Mouse (Mus musculus) embryonic facial prominence, embryonic 14.5 days (tissue): ENCODE results near the gene Cpne4. TPM values are rescaled to one million over a fixed set of nuclear protein-coding genes. Genes with fewer than 3 reads are reported as not detected.

ENCODE experiments used
- ATAC-seq: fragments of 200-750 bp; cut with Nextera tagmentation; 2 replicates; pipeline ENCODE4 v1.8.0; 2017; ENCODE audit warnings: low read depth, moderate number of reproducible peaks, moderate TSS enrichment
- DNase-seq: peaks from one replicate; pipeline ENCODE4 v3.0.0-alpha.2; 2015; ENCODE audit warnings: low spot score
- H3K27ac ChIP-seq: fragments of 300-500 bp; sonication (generic); replicated peaks from 2 replicates; pipeline ENCODE4 v1.5.1; 2014; ENCODE audit warnings: low read depth, mild to moderate bottlenecking, low read length, moderate library complexity
- H3K27me3 ChIP-seq: fragments of 300-500 bp; sonication (generic); replicated peaks from 2 replicates; pipeline ENCODE4 v1.6.1; 2014; ENCODE audit warnings: low read length; ENCODE audit not compliant: control insufficient read depth, insufficient read depth
- H3K36me3 ChIP-seq: fragments of 300-500 bp; sonication (generic); 2 replicates; pipeline ENCODE4 v1.6.1; 2014; ENCODE audit warnings: low read length, mixed read lengths; ENCODE audit not compliant: control insufficient read depth, insufficient read depth
- H3K4me1 ChIP-seq: fragments of 300-500 bp; sonication (generic); 2 replicates; pipeline ENCODE4 v1.6.1; 2014; ENCODE audit warnings: antibody characterized with exemption, low read length; ENCODE audit not compliant: control insufficient read depth, insufficient read depth
- H3K4me2 ChIP-seq: fragments of 300-500 bp; sonication (generic); 2 replicates; pipeline ENCODE4 v1.6.1; 2014; ENCODE audit warnings: low read depth, mild to moderate bottlenecking, low read length, moderate library complexity, mixed read lengths
- H3K4me3 ChIP-seq: fragments of 300-500 bp; sonication (generic); 2 replicates; pipeline ENCODE4 v1.5.1; 2014; ENCODE audit warnings: low read depth, mild to moderate bottlenecking, low read length
- H3K9ac ChIP-seq: fragments of 300-500 bp; sonication (generic); 2 replicates; pipeline ENCODE4 v1.6.1; 2014; ENCODE audit warnings: low read depth, mild to moderate bottlenecking, low read length, moderate library complexity, mixed read lengths
- H3K9me3 ChIP-seq: fragments of 300-500 bp; sonication (generic); 2 replicates; pipeline ENCODE4 v1.6.1; 2016; ENCODE audit warnings: low read length; ENCODE audit not compliant: control insufficient read depth
- WGBS: fragments of 180-500 bp; shearing (Covaris S2); extraction: QIAGEN DNeasy Blood & Tissue Kit; methylation state at CpG from one replicate; pipeline ENCODE4 v1.1.7; 2014; 5-methylcytosine and 5-hydroxymethylcytosine counted together
- polyA plus RNA-seq: library from polyadenylated mRNA; unstranded; fragments of >200 nt; fragmentation: Nextera tagmentation; extraction: Ambion mirVana; gene quantifications from 2 replicates; pipeline ENCODE4 v1.2.1, GENCODE M21; 2014

The Cpne4 gene
- polyA plus RNA-seq, 1 experiment from 2014 or later: 2.4 TPM

DNA sequence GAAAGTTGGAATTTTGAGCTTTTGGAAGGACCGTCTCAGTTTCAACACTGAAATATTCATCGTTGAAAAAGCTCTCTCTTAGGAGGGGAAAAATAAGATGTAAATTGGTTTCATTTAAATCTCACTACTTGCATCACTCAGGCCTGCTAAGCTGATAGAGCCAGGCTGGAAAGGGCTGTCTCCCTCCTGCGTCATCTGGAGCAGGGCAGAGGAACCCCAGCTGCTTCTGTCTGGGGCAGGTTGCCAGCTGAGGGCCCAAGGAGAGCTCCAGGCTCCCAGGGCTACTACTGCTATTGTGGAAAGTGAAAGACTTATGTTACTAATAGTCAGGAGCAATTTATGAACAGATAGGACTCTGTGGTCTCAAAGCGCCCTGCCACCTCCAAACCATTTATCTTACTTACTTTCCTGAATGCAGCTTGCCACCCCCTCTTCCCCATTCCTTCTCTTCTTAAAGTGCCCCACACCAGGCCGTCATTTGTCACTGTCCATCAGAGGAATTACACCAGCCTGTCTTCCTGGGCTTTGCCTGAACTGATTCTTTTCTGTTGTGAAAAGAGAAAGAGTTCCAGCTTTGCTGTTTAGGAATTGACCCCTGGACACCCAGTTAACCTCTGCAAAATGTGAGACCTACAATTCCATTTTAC, 99.4 kb downstream of the Cpne4 start:
- WGBS: 60% methylated on average over 5 of the region's 5 CpGs
- Histone ChIP-seq H3K4me1 (no peaks in the 10 kb centered on the region), H3K27ac (no peak overlapping the region), H3K27me3 (no peaks in the 10 kb centered on the region), H3K4me3 (no peak overlapping the region), H3K9me3 (no peaks in the 10 kb centered on the region), H3K4me2 (no peak overlapping the region), H3K9ac (no peak overlapping the region), H3K36me3 (no peaks in the 10 kb centered on the region)
- no peak for ATAC-seq
- peak; percentile 44 for DNase-seq

DNA sequence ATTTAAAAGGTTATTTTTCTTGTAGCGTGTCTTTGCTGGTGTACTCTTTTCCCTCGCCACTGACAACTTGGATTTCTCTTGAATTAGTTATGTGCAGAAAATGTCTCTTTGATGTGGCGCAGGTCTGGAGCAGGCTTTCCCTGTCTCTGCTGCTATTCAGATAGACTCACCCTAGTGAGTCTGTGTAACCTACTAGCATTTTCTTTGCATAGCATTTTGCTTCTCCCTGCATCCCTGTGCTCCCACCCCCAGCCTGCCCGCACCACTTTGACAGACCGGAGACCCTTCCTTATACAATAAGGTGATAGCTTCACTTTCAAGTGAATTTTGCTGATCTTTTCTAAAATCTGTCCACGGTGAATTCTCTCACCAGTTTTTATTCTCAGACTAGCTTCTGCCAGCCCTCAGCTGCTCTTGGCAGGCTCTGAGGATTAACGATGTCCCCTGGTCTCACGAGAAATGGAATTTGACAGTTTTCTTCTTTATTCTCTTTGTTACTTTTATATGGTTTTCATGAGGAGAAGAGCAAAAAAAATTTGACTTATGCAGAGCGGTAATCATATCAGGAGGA, 105.7 kb downstream of the Cpne4 start:
- ATAC-seq (no peak), DNase-seq (no peak)
- no peaks in the 10 kb centered on the region for H3K4me1 ChIP-seq
- no peak overlapping the region for H3K4me3 ChIP-seq
- H3K9me3 ChIP-seq: no peaks in the 10 kb centered on the region
- 70% methylated on average over 9 of the region's 9 CpGs for WGBS
- no peaks in the 10 kb centered on the region for H3K27me3 ChIP-seq
- H3K9ac ChIP-seq: no peak overlapping the region
- H3K27ac ChIP-seq: no peak overlapping the region
- no peaks in the 10 kb centered on the region for H3K36me3 ChIP-seq
- H3K4me2 ChIP-seq: no peak overlapping the region

DNA sequence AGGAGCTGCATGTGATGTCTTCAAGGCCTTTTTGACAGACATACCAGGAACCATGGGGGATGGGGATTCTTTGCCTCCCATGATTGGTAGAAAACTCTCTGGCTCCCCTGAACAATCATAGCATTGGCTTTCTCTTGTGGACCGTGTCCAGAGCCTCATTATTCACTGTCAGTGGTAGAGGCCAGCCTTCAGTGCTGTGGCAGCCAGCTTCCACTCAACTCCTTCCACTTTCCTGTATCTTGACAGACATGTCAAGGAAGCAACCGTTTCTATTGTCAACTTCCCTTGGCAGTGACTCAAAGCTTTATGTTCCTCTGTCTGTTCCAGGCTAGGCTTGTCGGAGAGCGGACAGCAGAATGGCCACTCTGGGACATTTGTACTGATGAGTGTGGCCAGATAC, 112.7 kb downstream of the Cpne4 start:
- Histone ChIP-seq H3K36me3 (no peaks in the 10 kb centered on the region), H3K27ac (no peak overlapping the region), H3K4me3 (no peak overlapping the region), H3K4me1 (no peaks in the 10 kb centered on the region), H3K9ac (no peak overlapping the region), H3K9me3 (no peaks in the 10 kb centered on the region), H3K27me3 (no peaks in the 10 kb centered on the region), H3K4me2 (no peak overlapping the region)
- 67% methylated on average over 4 of the region's 4 CpGs for WGBS
- ATAC-seq: no peak
- DNase-seq: no peak

DNA sequence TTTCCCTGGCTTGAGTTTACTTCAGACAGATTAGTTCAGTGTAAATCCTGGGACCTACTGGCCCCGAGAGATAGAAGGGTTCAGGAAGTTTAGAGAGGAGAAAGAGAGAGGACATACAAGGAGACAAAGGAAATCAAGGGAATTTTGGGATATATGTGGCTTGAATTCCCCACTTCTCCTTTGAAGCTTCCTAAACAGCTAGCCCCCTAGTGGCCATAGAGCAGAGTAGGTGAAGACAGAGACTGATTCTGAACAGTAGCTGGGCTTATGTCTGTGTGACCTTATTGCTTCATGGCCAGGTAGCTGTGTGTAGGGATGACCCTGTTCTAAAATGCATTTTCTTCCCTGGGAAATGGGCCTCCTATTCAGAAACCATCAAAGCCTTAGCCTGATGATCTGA, 129.6 kb downstream of the Cpne4 start:
- no peak overlapping the region for H3K9ac ChIP-seq
- ATAC-seq: no peak
- no peak overlapping the region for H3K4me2 ChIP-seq
- H3K4me3 ChIP-seq: no peak overlapping the region
- peak; percentile 61 for DNase-seq
- no peaks in the 10 kb centered on the region for H3K36me3 ChIP-seq
- no peaks in the 10 kb centered on the region for H3K9me3 ChIP-seq
- H3K4me1 ChIP-seq: no peaks in the 10 kb centered on the region
- no peak overlapping the region for H3K27ac ChIP-seq
- H3K27me3 ChIP-seq: no peaks in the 10 kb centered on the region
- 63% methylated on average over 1 of the region's 1 CpGs for WGBS

DNA sequence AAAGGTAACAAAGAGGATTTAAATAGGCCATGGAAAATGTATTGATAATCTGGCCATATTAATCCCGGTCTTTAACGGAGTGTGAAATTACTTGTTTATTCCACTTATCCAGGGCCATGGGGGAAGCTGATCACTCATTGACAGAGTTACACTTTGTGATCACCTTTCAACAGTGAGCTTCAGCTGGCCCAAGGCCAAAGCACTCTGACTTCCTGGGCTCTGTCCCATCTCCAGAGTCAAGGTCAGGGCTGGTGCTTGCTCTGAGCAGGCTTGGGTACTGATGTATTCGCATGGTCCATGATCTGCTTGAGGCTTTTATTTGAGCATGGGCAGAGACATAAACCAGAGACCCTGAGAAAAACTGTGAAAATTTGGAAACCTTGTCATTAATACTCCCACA, 131.5 kb downstream of the Cpne4 start:
- Histone ChIP-seq H3K36me3 (no peaks in the 10 kb centered on the region), H3K27ac (no peak overlapping the region), H3K27me3 (no peaks in the 10 kb centered on the region), H3K4me2 (no peak overlapping the region), H3K9ac (no peak overlapping the region), H3K9me3 (no peaks in the 10 kb centered on the region), H3K4me3 (no peak overlapping the region), H3K4me1 (no peaks in the 10 kb centered on the region)
- WGBS: 94% methylated on average over 3 of the region's 3 CpGs
- ATAC-seq (no peak), DNase-seq (no peak)

DNA sequence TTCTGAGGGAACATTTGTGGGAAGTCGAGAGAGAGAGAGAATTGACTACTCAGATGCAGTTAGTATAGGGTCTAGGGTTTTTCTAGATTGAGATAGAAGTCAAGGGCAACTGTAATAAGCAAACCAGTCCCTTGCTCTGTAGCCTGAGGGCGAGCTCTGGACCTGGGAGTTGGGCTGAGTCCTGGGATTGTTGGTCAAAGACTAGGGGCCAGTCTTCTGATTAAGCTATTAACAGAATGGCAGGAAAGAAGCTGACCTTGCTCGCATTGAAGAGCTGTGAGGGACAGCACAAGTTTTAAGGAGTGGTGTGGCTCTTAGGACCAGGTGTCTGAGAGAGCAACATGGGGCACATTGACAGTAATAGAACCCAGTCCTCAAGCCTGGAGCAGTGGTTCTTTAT, 140.0 kb downstream of the Cpne4 start:
- Histone ChIP-seq H3K9me3 (no peaks in the 10 kb centered on the region), H3K27me3 (no peaks in the 10 kb centered on the region), H3K4me2 (no peak overlapping the region), H3K4me1 (no peaks in the 10 kb centered on the region), H3K9ac (no peak overlapping the region), H3K27ac (no peak overlapping the region), H3K36me3 (no peaks in the 10 kb centered on the region), H3K4me3 (no peak overlapping the region)
- 67% methylated on average over 3 of the region's 3 CpGs for WGBS
- DNase-seq (no peak), ATAC-seq (no peak)

DNA sequence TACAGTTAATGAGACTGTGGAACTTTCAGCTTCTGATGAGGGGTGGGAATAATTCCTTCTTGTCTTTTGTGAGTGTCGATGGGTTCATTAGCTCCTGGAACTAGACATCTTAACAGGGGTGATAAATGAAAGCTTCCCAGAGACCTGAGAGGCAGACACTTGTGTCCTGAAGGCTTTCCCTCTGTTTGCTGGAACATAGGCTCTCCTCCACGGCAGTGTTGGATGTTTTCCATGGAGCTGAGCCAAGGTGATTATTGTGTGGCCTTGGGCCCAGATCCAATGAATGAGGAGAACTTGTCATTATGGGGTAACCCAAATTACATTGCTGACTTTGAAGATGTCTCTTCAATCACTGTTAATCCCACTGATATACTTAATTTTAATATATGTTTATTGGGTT, 146.1 kb downstream of the Cpne4 start:
- H3K36me3 ChIP-seq: no peaks in the 10 kb centered on the region
- no peak overlapping the region for H3K4me2 ChIP-seq
- 50% methylated on average over 2 of the region's 2 CpGs for WGBS
- H3K27me3 ChIP-seq: no peaks in the 10 kb centered on the region
- H3K27ac ChIP-seq: no peak overlapping the region
- H3K4me3 ChIP-seq: no peak overlapping the region
- DNase-seq (peak; percentile 23), ATAC-seq (no peak)
- no peaks in the 10 kb centered on the region for H3K9me3 ChIP-seq
- no peaks in the 10 kb centered on the region for H3K4me1 ChIP-seq
- H3K9ac ChIP-seq: no peak overlapping the region

DNA sequence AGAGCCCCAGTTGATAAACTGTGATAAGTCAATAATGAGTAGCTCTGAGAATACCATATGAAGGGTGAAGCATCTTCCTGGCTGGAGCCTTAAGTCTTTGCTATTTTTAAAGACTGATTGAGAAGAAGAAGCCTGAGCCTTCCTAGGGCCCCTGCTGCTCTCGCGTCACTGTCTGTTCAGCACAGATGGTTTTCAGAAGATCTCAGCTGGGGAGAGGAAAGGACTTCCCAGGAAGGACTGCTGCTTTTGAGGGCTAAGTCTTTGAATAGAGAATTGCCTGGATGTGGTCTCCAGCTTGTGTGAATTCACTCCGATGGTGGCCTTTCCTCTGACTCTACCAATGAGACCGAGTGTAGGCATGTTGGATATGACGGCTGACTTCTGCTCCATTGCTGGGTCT, 163.7 kb downstream of the Cpne4 start:
- no peak for DNase-seq
- Histone ChIP-seq H3K36me3 (no peaks in the 10 kb centered on the region), H3K27ac (no peak overlapping the region), H3K27me3 (no peaks in the 10 kb centered on the region), H3K4me2 (no peak overlapping the region), H3K9me3 (no peaks in the 10 kb centered on the region), H3K9ac (no peak overlapping the region), H3K4me3 (no peak overlapping the region), H3K4me1 (no peaks in the 10 kb centered on the region)
- WGBS: 86% methylated on average over 5 of the region's 5 CpGs
- no peak for ATAC-seq

DNA sequence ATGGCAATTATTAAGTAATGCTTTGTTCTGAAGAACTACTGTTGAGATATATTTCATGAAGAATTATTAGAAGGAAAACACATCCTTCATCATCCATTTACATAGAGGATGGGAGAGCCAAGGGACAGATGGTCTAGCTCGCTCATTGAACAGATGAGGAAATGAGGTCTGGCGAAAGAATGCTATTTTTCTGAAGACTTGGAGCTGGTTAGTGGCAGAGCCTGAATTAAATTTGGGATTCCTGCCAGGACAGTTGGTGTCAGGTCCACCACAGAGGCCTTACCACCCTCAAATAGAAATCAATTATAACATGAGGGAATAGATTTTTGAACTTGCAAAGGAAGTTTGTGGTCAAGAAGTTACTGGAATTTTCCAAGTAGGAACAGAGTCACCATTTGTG, 178.2 kb downstream of the Cpne4 start:
- Histone ChIP-seq H3K36me3 (no peaks in the 10 kb centered on the region), H3K27me3 (no peaks in the 10 kb centered on the region), H3K4me2 (no peak overlapping the region), H3K4me1 (no peaks in the 10 kb centered on the region), H3K9me3 (no peaks in the 10 kb centered on the region), H3K4me3 (no peak overlapping the region), H3K9ac (no peak overlapping the region), H3K27ac (no peak overlapping the region)
- ATAC-seq (no peak), DNase-seq (no peak)
- 82% methylated on average over 2 of the region's 2 CpGs for WGBS
